Mouse (Mus musculus): ENCODE results near the gene E2f6. TPM values are rescaled to one million over a fixed set of nuclear protein-coding genes. Genes with fewer than 3 reads are reported as not detected.

The E2f6 gene
- total and polyA plus RNA-seq, 3 experiments, result 35.4 to 67.0 TPM; not detected in 1

DNA sequence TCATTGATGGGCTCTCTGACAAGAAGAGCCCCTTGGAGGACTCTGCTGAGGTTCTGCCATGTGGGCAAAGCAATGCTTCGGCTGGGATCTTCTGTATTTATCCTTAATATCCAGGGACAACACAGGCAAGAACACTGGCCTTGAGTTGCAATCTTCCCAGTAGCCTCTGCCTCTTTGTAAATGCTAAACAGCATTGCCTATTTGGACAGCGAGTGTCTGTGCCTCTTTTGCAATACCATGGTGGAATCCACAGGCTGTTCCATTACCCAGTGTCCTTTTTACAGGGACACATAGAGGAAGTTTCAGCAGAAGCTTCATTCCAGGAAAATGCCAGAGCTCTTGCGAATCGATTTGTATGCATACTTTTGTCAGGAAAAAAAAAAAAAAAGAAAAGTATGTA is 53.7 kb downstream of the E2f6 start:
- Histone ChIP-seq H3K4me1 (ENCODE audit: control insufficient read depth in 1 of 2, insufficient read depth in 2 of 2, low read length in 2 of 2) (peaks cover 4 to 10% of the 10 kb centered on the region in 2 experiments), H3K79me2 (ENCODE audit: control insufficient read depth, insufficient read depth, low read length, poor library complexity) (no peaks in the 10 kb centered on the region), H3K9ac (ENCODE audit: control insufficient read depth, low read depth, low read length, poor library complexity, severe bottlenecking) (no peak overlapping the region), H3K27ac (ENCODE audit: control insufficient read depth, low read depth, low read length) (no peak overlapping the region), H3K9me3 (replicated peaks; ENCODE audit: insufficient read depth, low read length) (no peaks in the 10 kb centered on the region), H3K4me3 (ENCODE audit: control insufficient read depth in 1 of 2, insufficient read depth in 1 of 2, low read depth in 2 of 2, low read length in 2 of 2) (no peak overlapping the region), H3K27me3 (ENCODE audit: control insufficient read depth in 1 of 2, insufficient read depth in 2 of 2, low read length in 2 of 2) (peaks cover 4 to 8% of the 10 kb centered on the region in 2 experiments), H3K36me3 (ENCODE audit: control insufficient read depth in 1 of 2, insufficient read depth in 2 of 2, low read length in 2 of 2) (peaks cover 0 to 10% of the 10 kb centered on the region in 2 experiments; a peak in 2 of 4 replicates)
- DNase-seq (ENCODE audit: low read depth, low spot score), result no peak
- TF ChIP-seq MYC (IDR thresholded peaks at IDR 0.05; ENCODE audit: low read depth, low read length) (no peak), KAT2A (conservative IDR thresholded peaks at IDR 0.05; ENCODE audit: low read depth, low read length) (no peak)

DNA sequence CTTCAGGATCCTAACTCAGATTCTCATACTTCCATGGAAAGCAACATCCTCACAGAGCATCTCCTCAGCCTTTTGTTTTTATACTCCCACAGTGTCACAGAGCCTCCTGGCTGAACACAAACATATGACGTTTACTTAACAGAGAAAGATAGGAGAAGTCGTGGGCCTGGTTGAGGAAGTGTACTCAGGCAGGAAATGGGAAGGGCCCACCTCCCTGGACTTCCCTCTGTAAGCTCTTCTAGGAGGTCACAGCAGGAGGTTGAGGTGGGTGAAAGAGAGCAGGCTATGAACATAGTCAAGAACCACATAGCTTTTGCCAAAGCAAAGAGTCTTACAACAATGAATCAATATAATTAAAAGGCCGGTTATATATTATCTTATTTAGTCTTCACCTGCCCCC is 55.1 kb downstream of the E2f6 start:
- Histone ChIP-seq H3K27me3 (ENCODE audit: control insufficient read depth in 1 of 2, insufficient read depth in 2 of 2, low read length in 2 of 2) (peaks cover 3 to 8% of the 10 kb centered on the region in 2 experiments), H3K4me1 (ENCODE audit: control insufficient read depth in 1 of 2, insufficient read depth in 2 of 2, low read length in 2 of 2) (peaks cover 4 to 10% of the 10 kb centered on the region in 2 experiments), H3K4me3 (ENCODE audit: control insufficient read depth in 1 of 2, insufficient read depth in 1 of 2, low read depth in 2 of 2, low read length in 2 of 2) (no peak overlapping the region), H3K27ac (ENCODE audit: control insufficient read depth, low read depth, low read length) (no peak overlapping the region), H3K36me3 (ENCODE audit: control insufficient read depth in 1 of 2, insufficient read depth in 2 of 2, low read length in 2 of 2) (peaks cover 0 to 10% of the 10 kb centered on the region in 2 experiments; a peak in 2 of 4 replicates), H3K9ac (ENCODE audit: control insufficient read depth, low read depth, low read length, poor library complexity, severe bottlenecking) (no peak overlapping the region), H3K79me2 (ENCODE audit: control insufficient read depth, insufficient read depth, low read length, poor library complexity) (no peaks in the 10 kb centered on the region), H3K9me3 (replicated peaks; ENCODE audit: insufficient read depth, low read length) (no peaks in the 10 kb centered on the region)
- TF ChIP-seq CTCF (IDR thresholded peaks at IDR 0.05 in 2 of 3, conservative IDR thresholded peaks at IDR 0.05 in 1 of 3; ENCODE audit: control insufficient read depth in 1 of 3, insufficient read depth in 1 of 3, low read depth in 2 of 3, low read length in 3 of 3, poor library complexity in 1 of 3, severe bottlenecking in 1 of 3) (no peak), MAFK (IDR thresholded peaks at IDR 0.05; ENCODE audit: borderline replicate concordance, low read depth, low read length) (no peak), ZMIZ1 (IDR thresholded peaks at IDR 0.05; ENCODE audit: low read depth, low read length) (no peak), ETS1 (IDR thresholded peaks at IDR 0.05; ENCODE audit: low read depth, low read length) (peak; percentile 32; the same call in 1 of the 2 replicates), CHD1 (IDR thresholded peaks at IDR 0.05; ENCODE audit: low read depth, low read length) (no peak)
- DNase-seq (ENCODE audit: low read depth, low spot score), result peak; percentile 57

DNA sequence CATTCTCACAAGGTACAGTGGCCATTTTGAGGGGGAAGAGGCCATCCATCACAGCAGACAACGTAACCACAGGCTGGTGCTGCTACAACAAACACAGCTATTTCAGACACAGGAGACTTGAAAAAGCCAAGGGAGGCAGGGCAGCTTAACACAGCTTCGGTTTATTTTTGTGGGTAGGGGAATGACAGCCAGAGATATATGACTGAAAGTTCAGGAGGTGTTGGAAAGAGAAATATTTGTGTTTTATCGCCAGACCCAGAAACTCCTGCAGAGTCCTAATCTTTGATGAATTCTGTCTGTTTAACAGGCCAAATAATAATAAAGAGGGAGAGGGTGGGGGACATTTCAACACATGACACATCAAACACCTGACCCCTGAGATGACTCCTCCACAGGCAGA is 55.7 kb downstream of the E2f6 start:
- peak; percentile 25 for DNase-seq (ENCODE audit: low read depth, low spot score)
- no peak overlapping the region for H3K4me3 ChIP-seq (ENCODE audit: control insufficient read depth in 1 of 2, insufficient read depth in 1 of 2, low read depth in 2 of 2, low read length in 2 of 2)
- peak; percentile 58; the same call in 1 of the 2 replicates for TF ChIP-seq TCF12 (IDR thresholded peaks at IDR 0.05; ENCODE audit: low read depth, low read length)
- peak in 1 of 2 experiments; percentile 50; a peak in 1 of 4 replicates for TF ChIP-seq EP300 (IDR thresholded peaks at IDR 0.05; ENCODE audit: low read depth in 1 of 2, low read length in 2 of 2)
- no peak for TF ChIP-seq CHD2 (IDR thresholded peaks at IDR 0.05; ENCODE audit: low read length)
- no peak for TF ChIP-seq GABPA (IDR thresholded peaks at IDR 0.05; ENCODE audit: low read depth, low read length)
- 0 out of 4 replicates have a peak, but pooled peaks of 1 of the 2 experiments have one; percentile 16 for TF ChIP-seq USF2 (IDR thresholded peaks at IDR 0.05; ENCODE audit: borderline replicate concordance in 1 of 2, insufficient read depth in 1 of 2, low read depth in 1 of 2, low read length in 2 of 2)
- TF ChIP-seq NELFE (IDR thresholded peaks at IDR 0.05; ENCODE audit: low read depth, low read length), result no peak
- TF ChIP-seq GATA1 (IDR thresholded peaks at IDR 0.05; ENCODE audit: low read depth, low read length), result 0 out of 2 replicates have a peak, but pooled peaks have one; percentile 10
- no peak for TF ChIP-seq BHLHE40 (IDR thresholded peaks at IDR 0.05; ENCODE audit: borderline replicate concordance, low read depth, low read length)
- TF ChIP-seq USF1 (IDR thresholded peaks at IDR 0.05; ENCODE audit: low read depth, low read length), result peak; percentile 26; the same call in 1 of the 2 replicates
- TF ChIP-seq HCFC1 (IDR thresholded peaks at IDR 0.05; ENCODE audit: low read depth, low read length), result no peak
- TF ChIP-seq ETS1 (IDR thresholded peaks at IDR 0.05; ENCODE audit: low read depth, low read length), result 0 out of 2 replicates have a peak, but pooled peaks have one; percentile 31
- TF ChIP-seq ELF1 (IDR thresholded peaks at IDR 0.05; ENCODE audit: low read depth, low read length), result no peak
- 0 out of 2 replicates have a peak, but pooled peaks have one; percentile 9 for TF ChIP-seq TAL1 (IDR thresholded peaks at IDR 0.05; ENCODE audit: low read length)
- 0 out of 2 replicates have a peak, but pooled peaks have one; percentile 25 for TF ChIP-seq MEF2A (IDR thresholded peaks at IDR 0.05; ENCODE audit: extremely low read depth, insufficient replicate concordance, low read depth, low read length, poor library complexity, severe bottlenecking)
- H3K36me3 ChIP-seq (ENCODE audit: control insufficient read depth in 1 of 2, insufficient read depth in 2 of 2, low read length in 2 of 2), result peaks cover 0 to 10% of the 10 kb centered on the region in 2 experiments; a peak in 2 of 4 replicates
- H3K27me3 ChIP-seq (ENCODE audit: control insufficient read depth in 1 of 2, insufficient read depth in 2 of 2, low read length in 2 of 2), result peaks cover 3 to 8% of the 10 kb centered on the region in 2 experiments
- no peak overlapping the region for H3K9ac ChIP-seq (ENCODE audit: control insufficient read depth, low read depth, low read length, poor library complexity, severe bottlenecking)
- H3K27ac ChIP-seq (ENCODE audit: control insufficient read depth, low read depth, low read length), result no peak overlapping the region; the same call in 1 of the 2 replicates
- H3K4me1 ChIP-seq (ENCODE audit: control insufficient read depth in 1 of 2, insufficient read depth in 2 of 2, low read length in 2 of 2), result peaks cover 4 to 10% of the 10 kb centered on the region in 2 experiments
- H3K79me2 ChIP-seq (ENCODE audit: control insufficient read depth, insufficient read depth, low read length, poor library complexity), result no peaks in the 10 kb centered on the region
- no peaks in the 10 kb centered on the region for H3K9me3 ChIP-seq (replicated peaks; ENCODE audit: insufficient read depth, low read length)
